Mouse (Mus musculus) mature B cell (primary cell): ENCODE data around the gene Odr4.

Source experiments
- in situ Hi-C: fragments of 300-500 bp; cut with MboI; formaldehyde crosslinking; loops from 2 replicates; pipeline ENCODE4 v1.14.3; 2019

Odr4 gene

GRCm38 (mm10) chr1:150392638-150393487 lies at the start of gene Odr4, which contains the start of gene Tpr:
Odr4 (minus strand) TSS chr1:150393080.
Tpr (plus strand) TSS chr1:150392838.
- in situ Hi-C loops, result no loop called here

DNA sequence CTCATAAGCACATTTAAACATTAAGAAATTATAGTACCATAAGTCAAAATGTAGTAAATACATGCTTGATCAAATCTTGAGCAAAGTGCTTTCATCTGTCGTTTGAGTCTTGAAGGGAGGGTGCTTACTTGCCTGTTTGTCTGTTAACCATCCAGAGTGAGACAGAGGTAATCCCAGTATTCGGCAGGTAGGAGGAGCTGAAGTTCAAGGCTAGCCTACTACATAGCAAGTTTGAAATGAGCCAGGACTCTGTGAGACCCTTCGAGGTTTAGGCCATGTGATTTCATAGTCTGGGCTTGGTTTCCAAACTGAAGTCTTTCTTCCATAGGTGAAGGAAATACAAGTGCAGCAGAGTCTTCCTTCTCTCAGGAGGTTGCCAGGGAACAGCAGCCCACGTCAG lies 48.9 kb upstream of the Odr4 start:
- in situ Hi-C loops, result loop anchor here (25.0 kb wide), 1 partner anchor 1321 kb away; the partner anchor contains the start of gene Edem3

DNA sequence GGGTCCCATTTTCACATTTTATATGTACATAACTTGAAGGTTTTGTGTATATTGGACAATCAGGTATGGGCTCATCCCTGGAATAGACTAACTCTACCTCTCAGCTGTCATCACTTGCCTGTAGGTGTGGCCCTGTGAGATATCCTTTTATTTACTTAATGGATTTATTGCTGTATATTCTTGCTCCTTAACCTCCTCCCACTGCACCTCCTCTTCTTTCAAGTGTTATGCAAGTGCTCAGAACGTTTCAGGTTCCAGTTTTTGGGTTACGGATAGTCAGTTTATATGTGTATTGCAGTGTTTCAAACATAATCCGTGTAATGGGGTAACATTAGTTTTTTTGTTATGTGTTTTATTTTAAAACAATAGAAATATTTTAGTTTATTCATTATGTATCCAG lies 45.8 kb upstream of the Odr4 start:
- in situ Hi-C loops, result loop anchor here (25.0 kb wide), 1 partner anchor 1324 kb away; the partner anchor contains the start of gene Edem3

DNA sequence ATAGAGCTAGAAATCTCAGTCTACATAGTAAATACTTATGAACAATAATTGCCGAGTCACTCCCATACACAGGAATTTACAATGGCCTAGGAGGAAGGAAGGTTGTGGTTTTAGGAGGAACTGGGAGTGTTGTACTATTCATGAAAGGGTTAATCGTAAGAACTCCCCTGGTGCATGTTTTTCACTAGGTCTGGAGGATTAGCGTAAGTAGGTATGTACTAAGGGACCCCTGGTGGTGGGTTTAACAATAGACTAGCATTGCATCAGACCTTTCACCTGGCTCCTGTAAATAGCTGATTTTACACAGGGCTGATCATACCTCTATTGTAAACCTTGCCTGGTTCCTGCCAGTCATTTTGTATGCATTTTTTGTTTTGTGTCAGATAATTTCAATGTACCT lies 33.3 kb upstream of the Odr4 start:
- in situ Hi-C loops, result loop anchor here (25.0 kb wide), 1 partner anchor 1336 kb away; the partner anchor contains the start of gene Edem3

DNA sequence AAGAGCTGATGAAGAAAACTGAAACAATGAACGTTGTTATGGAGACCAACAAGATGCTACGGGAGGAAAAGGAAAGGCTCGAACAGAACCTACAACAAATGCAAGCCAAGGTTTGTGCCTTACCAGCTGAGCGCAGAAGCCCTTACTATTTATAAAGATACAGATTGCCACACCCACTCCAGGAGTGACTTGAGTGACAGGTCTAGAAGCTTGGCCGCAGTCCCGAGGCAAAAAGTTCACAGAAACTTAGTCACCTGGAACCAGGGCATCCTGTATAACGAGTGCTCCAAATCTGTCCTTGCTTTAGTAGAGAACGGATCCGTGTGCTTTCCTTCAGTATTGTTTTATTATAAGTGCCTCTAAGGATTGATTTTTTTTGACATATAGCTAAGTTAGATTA lies 32.8 kb upstream of the Odr4 start:
- in situ Hi-C loops, result loop anchor here (25.0 kb wide), 1 partner anchor 1337 kb away; the partner anchor contains the start of gene Edem3

GRCm38 (mm10) chr1:150418426-150418825 lies 25.5 kb upstream of the Odr4 start:
- in situ Hi-C loops, result no loop called here

DNA sequence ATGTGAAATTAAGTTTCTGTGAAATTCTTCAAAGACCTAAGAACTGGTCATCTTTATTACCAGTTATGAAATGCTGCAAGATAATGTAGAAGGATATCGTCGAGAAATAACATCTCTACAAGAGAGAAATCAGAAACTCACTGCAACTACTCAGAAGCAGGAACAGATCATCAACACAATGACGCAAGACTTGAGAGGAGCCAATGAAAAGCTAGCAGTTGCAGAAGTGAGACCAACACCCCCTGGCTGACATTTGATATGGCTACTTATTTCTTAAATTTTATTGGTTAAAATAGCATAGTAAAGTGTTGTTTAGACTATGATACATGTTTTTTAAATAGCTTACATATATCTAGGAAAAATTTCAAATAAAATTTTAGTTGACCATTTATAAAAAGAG lies 23.1 kb upstream of the Odr4 start:
- in situ Hi-C loops, result no loop called here

- in situ Hi-C loops, result no loop called here
Measured at GRCm38 (mm10) chr1:150409996-150410395, 17.1 kb upstream of the Odr4 start.

GRCm38 (mm10) chr1:150407285-150407684 lies 14.4 kb upstream of the Odr4 start:
- in situ Hi-C loops, result no loop called here

DNA sequence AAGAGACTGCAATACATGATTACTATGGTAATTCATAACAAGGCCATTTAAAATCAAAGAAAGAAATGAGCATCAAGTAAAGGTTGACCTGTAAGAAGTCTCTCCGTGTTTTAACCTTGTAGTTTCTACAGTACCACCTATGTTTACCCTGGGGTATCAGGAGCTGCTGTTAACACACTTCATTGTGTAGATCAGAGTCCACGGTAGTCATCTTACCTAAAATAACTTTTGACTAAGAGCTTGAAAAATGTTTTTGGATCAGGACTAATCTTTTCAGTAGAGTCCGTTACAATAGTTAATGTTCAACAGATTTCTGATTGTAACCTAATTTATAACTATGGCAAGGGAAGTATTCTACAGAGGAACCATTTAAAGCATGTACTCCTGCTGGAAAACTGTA lies 11.7 kb upstream of the Odr4 start:
- in situ Hi-C loops, result no loop called here

- in situ Hi-C loops, result no loop called here
Measured at GRCm38 (mm10) chr1:150403914-150404313, 11.0 kb upstream of the Odr4 start.

GRCm38 (mm10) chr1:150396001-150396400 lies 3.1 kb upstream of the Odr4 start:
- in situ Hi-C loops, result no loop called here

GRCm38 (mm10) chr1:150393488-150393852 lies 590 bp upstream of the Odr4 start:
- in situ Hi-C loops, result no loop called here

- in situ Hi-C loops, result no loop called here
Measured at GRCm38 (mm10) chr1:150391931-150392637, 796 bp downstream of the Odr4 start.

DNA sequence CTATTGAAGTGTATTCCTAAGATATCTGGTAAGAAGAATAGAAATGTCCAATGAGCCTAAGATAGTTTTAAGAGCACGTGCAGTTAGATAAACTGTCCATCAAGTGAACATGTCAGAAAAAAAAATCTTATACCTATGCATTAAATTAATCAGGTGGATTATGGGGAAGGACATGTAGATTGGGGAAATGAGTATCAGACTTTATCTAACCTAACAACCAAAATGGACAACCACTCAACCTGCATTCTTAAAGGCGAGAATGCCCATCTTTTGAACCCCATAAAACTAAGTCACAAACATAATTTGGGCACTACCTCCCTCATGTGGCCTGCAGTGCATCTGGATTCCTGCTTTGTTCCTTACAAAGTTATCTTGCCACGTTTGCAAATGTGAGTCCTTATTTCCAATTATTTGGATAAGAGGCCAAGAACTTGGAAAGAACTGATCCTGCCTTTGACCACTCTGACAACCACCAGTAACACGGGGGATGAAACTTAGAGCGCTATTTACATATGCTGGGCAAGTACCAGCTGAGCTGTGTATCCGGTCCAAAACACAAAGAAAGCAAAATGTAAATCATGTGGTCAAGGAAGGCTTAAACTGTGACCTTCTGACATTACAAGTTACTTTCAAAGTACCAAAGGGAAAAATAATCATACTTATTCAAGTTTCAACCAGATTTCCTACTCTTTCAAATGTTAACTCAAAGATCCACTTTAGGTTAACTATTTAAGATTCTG lies 3.3 kb downstream of the Odr4 start:
- in situ Hi-C loops, result no loop called here

- in situ Hi-C loops, result no loop called here
Measured at GRCm38 (mm10) chr1:150387572-150387971, 5.3 kb downstream of the Odr4 start.

DNA sequence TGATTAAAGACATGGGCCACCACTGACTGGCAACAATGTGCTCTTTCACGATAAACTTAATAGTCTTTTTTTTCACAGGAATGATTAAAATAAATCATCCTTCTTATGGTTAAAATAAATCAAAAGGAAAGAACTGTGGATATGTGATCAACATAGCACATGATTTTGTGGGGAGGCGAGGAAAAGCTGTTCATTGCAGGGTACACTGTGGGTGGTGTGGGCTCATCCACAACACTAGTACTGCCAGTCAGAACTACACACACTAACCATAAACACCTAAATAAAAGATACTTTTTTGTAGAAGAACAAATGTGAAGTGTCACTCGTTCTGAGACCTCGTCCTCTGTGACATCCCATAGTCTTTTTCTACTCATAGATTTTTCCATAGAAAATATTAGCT lies 8.7 kb downstream of the Odr4 start:
- in situ Hi-C loops, result no loop called here

- in situ Hi-C loops, result no loop called here
Measured at GRCm38 (mm10) chr1:150374247-150374646, 18.6 kb downstream of the Odr4 start.

GRCm38 (mm10) chr1:150372895-150373294 lies 20.0 kb downstream of the Odr4 start:
- in situ Hi-C loops, result no loop called here

GRCm38 (mm10) chr1:150360864-150361263 lies 32.0 kb downstream of the Odr4 start:
- in situ Hi-C loops, result no loop called here

DNA sequence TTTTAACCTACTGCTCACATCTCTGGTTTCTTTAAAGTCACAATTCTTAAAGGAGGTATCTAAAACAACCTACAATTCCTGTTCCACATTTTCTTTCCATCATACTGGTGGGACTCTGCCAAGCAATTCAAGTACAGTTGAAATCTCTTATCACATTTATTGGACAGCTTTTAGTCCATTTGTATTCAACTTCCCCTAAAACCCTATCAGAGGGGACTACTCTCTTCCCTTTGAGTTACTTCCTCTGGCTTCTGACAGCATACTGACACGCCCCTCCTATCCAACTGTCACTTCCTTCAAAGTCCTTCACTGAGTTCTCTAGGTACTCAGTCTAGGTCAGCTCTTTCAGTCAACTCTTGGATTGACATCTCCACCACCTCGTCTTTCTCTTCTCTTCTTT lies 57.8 kb downstream of the Odr4 start:
- in situ Hi-C loops, result no loop called here

DNA sequence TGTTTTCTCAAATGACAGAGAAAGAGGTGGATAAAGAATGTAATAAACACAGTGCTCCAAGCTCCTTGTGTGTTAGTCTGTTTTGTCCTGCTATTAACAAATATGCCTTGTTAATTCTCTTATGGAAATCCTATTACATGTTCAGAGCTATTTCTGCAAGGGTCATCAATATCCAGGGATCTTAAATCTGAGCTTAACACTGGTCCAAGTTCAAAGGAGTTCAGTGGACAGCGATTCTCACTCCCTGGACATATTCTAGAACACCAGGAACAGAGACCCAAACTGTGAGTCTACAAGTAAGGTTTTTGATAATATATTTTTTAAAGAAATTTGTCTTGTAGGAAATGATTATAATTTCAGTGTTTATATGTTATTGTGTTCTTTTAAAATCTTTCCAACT lies 73.7 kb downstream of the Odr4 start, which contains the start of gene Pdc:
TSS of gene Pdc (plus strand) at position 213 of the 400 bp plus-strand sequence.
- in situ Hi-C loops, result no loop called here
